Mouse (Mus musculus) retina, postnatal 1 day (tissue): ENCODE data around the gene Chst10.
A peak's percentile ranks its signal among the peaks of the same experiment; 100 is the strongest.

Experiments
- DNase-seq: peaks from one replicate; pipeline ENCODE4 v3.0.0-alpha.2; 2012

Gene Chst10

DNA sequence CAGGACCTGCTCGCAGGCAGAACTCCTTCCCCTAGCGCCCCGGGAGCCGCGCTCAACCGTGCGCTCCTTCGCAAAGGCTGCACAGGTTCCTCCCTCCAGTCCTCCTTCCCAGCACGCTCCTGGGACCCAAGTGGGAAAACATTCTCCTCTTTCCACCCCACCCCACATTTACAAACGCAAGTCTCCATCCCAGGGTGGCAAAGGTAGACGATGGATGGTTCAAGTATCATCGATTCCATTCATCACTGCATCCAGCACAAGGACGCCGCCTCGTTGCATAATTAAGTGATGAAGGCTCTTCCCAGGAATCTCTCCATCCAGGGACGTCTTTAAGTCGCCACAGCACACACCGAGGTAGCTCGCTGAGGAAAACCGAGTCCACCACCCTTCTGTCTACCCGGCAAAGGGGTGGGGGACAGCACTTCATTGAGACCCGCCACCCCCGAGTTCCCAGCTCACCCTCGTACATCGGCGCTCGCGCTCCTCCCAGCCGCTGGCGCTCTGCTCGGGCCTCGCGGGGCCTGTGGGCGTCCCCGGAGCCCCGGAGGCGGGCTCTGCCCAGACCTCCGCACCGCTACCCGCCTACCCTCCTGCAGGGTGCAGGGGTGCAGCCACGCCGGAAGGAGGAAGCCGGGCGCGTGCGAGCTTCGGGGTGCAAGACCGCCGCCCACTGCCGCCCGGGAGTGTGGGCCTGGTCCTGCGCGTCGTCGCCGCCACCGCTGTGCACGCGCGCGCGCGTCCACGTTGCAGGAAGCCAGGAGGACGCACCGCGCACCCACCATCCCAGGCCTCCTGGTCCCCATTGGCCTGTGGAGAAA, at the start of gene Chst10:
Gene Chst10, minus strand, starts transcription at position 731 of the 818 bp plus-strand sequence.
- DNase-seq, result peak; percentile 92

DNA sequence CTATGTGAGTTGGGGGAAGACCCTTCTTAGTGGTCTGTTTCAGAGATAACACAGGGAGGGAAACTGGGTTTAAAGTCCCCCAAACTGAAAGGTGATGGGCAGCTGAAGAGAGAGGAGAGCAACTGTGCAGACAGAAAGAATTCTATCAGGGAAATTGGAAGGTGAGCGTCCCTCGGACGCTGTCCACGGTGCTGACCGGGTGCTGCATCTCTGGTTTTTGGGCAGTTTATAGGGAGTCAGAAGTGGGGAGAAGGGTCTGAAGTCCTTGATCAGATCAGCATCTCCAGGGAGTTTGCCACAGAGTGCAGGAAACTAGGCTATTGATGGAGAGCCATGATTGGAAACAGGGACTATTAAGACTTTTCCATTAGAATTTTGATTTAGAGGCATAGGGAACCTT, 41.6 kb upstream of the Chst10 start:
- peak; percentile 42 for DNase-seq

DNA sequence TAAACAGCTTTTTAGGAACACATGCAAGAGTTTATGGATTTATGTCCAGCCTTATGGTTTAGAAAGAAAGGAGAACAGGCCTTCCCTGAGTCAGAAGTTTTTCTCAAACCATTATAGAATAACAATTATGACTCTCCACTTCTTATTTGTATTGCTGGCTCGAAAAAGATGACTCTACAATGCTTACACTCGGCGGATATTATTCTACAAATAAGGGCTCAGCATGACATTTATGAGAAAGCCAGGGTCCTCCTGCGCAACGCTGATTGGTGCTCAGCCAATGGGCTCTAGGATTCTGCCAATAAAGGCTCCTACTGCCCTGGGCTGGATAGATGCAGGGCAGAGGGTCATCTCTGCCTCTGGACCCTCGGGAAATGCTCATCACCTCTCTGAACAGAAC, 40.9 kb upstream of the Chst10 start, which contains the start of gene Nms:
Gene Nms, plus strand, starts transcription at position 301 of the 400 bp plus-strand sequence.
- DNase-seq, result no peak

DNA sequence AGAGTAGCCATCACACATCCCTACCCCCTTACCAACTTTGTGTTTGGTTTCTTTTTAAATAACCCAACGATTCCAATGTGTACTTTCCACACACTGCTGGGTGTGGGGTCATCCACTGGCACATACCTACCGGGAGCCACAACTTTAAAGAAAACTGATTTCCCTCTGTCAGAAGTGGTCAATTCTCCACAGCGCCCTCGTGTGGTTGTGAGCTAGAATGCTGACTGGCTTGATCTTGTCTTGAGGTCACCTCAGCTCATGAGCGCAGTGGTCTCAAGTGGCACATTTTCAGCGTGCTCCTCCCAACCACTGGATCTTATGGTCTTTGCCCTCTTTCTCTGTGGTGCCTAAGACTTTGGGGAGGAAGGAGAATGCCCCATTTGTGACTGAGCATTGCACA, 38.8 kb upstream of the Chst10 start:
- DNase-seq, result peak; percentile 82

DNA sequence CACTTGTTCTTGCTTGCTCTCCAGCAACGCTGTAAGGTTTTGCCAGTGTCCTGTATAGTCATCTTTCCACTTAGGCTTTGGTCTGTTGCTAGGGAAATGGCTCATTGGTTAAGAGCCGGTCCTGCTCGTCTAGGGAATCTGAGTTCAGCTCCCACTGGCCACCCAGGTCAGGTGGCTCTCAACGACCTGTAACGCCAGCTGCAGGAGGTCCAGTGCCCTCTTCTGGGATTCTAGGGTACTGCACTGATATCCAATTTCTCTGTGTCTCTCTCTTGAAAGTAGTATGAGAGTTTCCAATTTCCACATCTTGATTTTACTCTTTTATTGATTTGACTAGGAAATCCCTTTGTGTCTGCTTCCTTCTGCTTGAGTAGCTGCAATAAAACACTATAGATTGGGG, 36.7 kb upstream of the Chst10 start:
- peak; percentile 64 for DNase-seq

DNA sequence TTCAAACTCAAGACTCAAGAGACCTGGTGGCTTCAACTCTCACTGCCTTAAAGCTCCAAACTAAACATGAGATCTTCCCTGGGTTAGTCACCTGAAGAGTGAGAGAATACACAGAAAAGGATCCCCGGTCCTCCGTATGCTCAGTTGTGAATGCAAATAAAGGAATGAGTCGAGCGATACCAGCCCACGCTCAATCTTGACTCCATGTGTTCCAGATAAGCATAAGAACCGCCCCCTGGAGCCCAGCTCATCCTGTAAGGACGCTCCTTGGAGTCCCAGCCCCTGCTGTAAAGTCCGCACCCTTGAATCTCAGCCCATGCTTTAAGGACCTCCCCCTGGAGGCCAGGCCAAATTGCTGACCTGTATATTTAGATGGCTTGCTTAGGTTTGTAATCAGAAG, 32.8 kb upstream of the Chst10 start:
- no peak for DNase-seq

DNA sequence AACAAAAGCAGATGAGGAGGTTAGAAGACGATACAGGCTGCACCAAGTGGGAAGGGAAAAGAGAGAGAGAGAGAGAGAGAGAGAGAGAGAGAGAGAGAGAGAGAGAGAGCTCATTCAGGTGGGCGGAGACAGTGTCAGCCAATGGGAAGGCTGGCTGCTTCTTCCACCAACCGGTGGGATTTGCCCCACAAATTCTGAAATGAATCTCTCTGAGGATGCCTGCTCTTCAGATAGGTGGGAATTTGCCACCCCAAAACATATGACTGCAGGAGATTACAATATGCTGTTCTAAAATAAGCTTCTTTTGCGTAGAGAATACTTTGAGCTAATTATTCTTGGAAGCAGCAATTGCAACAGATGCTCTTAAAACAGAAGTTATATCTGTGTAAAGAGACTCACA, 31.5 kb upstream of the Chst10 start:
- DNase-seq, result peak; percentile 17

DNA sequence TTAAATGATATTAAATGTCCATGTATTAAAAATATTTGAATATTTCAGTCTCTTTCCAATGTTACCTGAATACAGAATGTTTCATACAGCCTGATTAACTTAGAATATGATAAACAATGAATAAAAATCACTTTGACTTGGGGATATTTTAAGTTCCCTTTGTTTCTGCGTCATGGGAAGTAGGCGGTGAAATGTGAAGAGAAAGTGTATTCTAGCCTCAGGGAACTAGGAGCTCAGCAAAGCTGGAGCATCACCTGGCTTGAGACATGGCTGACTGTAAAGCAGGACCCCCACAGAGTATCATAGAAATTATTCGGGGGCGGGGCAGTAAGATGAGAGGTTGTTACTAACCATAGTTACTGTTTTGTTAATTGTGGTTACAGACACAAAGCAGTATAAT, 31.0 kb upstream of the Chst10 start:
- no peak for DNase-seq

DNA sequence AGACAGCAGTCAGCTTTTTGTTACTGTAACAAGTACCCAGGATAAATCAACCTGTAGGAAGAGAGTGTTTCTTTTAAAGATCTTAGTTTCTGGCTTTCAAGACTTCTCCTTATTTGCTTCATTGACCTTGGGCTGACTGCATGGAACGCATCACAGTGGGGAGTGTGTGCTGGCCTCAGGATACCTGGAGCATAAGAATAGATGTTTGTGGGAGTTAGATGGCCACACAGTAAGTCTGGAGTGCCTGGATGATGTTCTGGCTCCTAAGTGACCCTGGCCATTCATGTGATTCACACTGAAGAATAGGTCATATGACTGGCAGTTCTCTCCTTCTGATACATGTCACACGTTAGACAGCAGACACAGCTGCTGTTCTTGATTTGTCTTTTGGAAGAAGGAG, 6.0 kb upstream of the Chst10 start:
- no peak for DNase-seq

DNA sequence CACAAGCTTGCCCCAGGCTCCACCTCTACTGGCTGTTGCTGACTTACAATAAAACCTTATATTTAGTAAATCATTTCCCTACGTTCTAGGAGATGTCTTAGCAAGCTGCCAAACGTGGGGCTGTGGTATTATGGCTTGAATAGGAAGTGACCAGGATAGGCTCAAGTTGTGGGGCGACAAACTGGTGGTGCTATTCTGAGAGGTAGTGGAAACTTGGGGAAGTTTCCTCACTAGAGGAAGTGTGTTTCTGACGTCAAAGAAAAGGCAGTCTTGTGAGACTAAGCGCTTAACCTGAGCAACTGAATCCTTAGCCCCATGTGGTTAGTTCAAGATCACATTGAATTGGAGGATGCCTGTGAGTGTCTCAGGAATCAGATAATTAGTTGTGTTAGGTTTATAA, 4.6 kb upstream of the Chst10 start:
- no peak for DNase-seq

DNA sequence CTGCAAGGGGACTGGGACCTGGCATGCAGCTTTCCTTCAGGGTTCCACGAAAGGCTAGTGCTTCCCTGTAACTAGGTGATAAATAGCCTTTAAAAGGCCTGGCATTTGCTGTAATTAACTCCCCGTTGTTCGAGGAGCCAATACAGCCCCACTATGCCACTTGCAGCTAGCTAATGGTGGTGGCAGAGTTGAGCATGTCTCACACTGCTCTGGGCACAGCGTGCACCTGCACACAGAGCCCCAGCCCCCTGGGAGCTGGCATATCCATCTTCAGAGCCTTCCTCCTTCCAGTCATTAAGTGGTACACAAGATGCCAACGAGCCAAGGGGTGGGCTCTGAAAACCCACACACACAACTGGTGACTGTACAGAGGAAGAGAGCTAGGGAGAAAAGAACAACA, 4.9 kb downstream of the Chst10 start:
- no peak for DNase-seq

DNA sequence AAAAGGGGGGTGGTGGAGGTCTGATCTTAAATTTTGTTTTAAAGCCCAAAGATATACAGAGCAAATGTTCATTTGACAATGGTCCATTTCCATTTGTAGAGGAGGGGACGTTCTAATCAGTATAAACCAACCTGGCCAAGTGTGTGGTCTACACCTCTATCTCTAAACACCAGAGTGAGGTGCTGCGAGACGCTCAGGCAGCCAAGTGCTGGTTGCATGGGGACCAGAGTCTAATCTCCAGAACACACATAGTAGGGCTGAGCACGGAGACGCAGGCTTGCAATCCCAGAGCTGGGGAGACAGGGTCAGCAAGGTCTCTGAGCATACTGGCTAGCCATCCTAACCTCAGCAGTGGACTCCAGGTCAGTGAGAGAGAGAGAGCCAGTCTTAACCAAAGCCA, 6.5 kb downstream of the Chst10 start:
- DNase-seq, result no peak

DNA sequence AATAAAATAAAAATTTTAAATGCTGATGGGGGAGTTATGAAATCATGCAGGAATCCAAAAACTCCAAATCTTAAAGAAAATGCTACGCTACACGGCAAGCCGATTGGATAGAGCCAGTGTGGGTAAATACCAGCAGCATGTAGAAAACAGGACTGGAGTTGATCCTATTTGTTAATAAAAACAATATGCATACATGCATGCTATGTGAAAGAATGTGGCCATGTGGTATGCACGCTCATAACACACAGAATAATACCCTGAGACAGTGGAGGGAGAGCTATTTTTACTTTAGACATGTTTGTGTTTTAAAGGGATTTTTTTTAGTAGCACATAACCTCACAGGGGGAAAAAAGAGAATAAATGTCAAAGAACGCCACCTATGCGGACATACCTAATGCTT, 9.2 kb downstream of the Chst10 start:
- no peak for DNase-seq

DNA sequence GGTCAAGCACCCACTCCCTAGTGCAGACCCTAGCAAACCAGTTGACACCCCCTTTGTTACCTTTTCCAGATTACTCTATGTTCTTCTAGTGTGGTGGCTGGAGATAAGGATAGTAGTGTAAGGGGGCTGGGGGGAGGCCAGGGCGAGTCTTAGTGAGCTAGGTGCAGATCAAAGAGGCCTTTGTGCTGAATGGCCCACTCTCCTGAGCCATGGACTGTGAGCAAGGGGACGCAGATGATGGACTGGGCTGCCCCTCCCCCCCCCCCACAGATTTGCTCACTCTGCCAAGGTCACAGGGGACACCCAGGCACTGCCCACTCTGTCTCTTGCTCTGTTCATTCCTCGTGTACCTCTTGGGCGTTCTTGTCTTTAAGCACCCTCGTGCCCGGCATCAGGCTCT, 10.9 kb downstream of the Chst10 start:
- no peak for DNase-seq

DNA sequence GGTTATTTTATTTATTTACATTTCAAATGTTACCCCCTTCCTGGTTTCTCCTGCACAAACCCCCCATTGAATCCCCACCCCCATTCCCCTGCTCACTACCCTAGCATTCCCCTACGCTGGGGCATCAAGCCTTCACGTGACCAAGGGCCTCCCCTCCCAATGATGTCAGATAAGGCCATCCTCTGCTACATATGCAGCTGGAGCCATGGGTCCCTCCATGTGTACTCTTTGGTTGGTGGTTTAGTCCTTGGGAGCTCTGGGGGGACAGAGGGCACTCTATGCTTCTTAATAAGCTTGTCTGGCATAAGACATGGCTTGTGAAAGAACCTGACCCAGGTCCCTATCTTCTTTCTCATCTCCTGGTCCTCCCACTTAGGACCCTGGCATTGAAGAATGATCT, 11.4 kb downstream of the Chst10 start:
- no peak for DNase-seq

DNA sequence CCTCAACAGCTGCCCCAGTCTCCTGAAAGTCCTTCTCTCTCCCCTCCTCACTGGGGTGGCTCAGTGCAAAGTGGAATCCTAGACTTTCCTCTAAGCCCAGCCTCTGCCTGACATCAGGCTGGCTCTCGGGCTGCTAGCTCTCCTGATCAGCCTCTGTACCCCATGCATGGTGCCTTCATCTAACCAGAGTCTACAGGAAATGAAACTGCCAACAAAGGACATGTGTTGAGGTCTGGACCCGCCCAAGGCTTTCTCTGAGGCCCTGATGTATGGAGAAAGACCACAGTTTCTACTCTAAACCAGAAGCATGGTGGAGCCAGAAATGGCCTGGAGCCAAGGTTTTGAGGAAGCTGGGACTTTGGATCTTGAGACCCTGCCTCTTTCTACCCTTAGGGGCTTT, 12.0 kb downstream of the Chst10 start:
- DNase-seq, result no peak

DNA sequence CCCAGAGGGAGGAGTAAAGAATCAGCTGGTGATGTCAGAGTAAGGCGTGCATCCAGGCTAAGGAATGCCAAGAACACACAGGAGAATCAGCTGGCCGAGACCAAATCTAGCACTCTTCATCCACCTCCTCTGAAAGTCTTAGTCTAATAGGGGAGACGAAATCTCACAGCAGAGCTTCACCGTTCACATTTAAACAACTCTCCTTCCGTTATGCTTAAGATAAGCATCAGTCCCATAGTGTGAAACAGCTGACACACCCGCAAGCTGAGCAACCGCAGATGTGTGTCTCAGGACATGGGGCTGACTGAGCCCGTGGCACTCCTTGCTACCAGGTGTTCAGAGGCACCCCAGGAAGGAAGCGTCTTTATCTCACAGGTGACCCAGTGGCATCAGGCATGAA, 14.2 kb downstream of the Chst10 start:
- no peak for DNase-seq

DNA sequence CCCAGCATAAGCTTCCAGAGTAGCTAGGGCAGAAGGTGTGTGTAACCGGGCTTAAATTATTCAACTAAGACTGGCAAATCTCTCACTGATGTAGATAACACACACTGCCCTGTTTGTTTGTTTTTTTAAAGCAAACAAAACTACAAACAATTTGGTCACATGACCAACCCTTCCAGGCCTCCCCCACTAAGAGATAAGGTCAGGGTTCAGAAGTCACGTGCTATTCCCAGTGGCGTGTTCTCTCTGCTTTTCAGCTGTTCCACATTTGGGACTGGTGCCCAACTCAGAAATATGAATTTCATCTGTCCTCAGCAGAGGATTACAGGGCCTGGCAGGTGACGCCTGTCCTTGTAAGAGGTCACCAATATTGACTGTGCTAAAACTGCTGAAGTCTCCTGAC, 15.2 kb downstream of the Chst10 start:
- DNase-seq, result no peak

DNA sequence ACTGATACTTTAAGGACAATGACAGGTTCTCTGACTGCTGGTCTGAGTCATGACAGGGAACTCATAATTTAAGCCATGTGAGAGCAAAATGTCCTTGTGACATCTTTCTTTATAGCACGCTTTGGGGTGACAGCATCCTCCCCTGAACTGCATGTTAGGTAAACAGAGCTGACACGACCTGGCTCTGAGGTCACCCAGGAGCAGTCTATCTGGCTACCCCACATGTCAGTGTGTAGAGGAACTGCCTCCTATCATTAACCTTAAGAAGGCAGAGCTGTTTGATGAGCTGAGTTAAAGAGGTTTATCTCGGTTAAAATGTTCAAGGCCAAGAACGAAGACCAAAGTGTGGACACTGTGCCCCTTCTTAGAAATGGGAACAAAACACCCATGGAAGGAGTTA, 16.6 kb downstream of the Chst10 start:
- no peak for DNase-seq

DNA sequence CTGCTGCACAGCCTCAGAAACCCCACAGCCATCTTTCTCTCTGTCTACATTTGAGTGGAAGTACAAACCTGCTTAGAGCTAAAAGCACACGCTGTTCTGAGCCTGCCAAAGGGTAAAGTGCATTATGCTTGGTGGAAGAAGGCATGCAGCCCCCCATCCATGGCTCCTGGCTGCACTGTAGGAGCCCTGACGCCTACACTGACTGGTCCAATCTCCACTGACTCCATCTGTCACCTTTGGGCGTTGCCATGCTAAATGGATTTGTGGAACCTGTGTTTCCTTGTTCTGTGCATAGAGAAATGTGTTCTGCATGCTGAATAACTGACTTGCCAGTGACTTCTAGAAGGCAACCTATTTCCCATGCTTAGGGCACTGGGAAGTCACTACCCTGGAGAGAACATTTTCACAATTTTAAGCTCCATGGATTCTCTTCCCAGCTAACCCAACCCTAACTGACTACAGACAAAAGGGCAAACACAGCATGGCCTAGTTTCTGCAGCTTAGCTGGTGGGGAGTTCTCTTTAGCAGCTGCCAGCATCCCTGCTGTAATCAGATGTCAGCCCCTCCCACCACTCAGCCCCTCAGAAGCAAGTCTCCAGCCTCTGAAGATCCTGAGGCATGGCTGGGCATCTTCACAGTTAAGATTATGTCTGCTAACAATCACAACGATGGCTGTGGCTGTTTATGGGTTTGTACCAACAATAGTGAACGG, 21.1 kb downstream of the Chst10 start:
- peak; percentile 87 for DNase-seq

DNA sequence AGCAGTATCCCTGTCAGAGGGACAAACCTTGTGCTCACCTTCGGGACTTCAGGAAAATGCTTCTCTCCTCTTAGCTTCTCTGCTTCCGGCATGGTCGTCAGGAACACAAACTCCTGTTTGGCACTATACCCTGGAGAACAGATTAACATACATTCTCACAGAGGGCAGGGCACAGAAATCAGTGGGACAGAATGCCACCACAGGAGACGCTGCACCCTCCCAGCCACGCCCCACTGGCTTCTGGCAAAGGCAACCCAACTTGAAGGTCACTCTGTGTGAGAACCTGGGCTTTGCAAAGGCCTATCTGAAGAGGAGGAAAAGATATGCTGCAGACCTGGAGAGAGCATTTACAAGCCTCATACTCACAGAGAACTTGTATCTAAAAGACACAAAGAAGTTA, 24.1 kb downstream of the Chst10 start:
- DNase-seq, result no peak

DNA sequence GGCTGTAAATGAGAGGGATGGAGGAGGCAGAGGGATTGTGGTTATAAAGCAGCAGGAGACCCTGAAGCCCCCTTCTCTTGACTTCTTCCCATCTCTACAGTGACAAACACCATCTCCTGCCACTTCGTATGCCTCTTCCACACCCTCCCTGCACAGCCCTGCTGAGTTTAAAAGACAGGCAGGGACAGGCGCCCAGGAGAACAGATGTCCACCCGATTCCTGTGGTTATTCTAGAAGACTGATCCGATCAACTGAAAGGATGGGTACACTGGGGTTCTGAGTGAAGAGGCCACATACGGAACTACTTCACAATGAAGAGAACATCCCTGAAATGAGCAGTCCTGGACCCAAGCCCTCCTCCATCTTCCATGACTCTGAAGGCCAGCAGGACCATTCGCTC, 26.1 kb downstream of the Chst10 start:
- no peak for DNase-seq

DNA sequence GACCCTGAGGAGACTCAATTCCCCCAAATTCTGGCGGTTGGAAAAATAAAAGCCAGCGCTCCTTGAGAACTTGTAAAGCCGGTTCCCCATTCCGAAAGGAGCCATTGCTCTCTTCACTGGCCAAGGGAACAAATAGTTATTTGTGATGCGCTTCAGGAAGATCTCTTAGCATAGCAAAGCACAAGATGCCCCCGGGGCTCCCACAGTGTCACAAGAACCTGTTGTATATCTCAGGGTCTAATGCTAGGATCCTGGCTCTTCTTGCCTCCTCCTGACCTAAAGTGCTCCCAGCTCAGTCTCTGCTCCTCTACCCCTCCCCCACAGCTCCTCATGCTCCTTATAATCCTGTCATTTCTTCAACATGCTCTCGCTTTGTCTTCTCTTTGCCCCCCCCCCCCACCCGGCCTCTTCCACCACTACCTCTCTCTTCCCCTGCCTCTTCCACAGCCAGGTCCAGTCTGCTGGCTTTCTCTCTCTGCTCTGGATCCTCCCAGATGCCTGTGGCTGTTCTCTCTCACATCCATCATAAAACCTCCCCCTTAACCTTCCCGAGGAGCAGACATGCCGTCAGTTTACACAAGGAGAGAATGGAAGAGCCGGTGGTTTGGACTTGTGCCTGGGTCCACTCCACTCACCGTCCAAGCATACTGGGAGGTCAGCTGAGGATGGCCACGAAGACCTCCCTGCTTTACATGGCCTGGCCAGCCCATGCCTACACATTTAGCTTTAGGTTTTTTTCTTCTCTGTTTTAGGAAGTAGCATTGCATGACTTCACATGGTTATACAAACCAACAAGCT, 28.4 kb downstream of the Chst10 start:
- DNase-seq, result no peak

DNA sequence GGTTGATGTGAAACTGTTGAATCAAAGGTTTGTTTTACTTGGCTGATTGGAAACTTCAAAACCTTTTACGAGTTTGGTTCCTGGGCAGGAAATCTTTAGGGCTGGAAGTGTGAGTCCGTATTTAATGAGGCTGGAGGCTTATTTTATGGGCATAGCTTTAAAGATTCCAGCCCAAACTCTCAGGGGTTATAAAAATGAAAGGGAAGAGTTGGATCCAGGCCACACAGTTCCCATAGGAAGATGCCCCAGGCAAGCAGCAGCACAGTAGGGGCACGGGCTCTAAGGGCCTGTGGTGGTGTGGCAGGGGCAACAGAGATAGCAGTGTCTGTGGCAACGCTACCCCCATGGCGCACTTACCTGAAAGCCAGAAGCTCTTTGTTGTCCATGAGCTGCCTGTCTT, 31.7 kb downstream of the Chst10 start:
- no peak for DNase-seq
